Mouse (Mus musculus) limb, embryonic 12.5 days (tissue): ENCODE measurements at regions not wholly inside any gene's neighbourhood (a gene's known extent, or its start where the extent isn't known, plus 50 kb on each side); places are given as distances from the start of the nearest gene placed in this dataset.

Source experiments
- ATAC-seq: fragments of 200-750 bp; cut with Nextera tagmentation; 2 replicates; pipeline ENCODE4 v1.8.0; 2017; ENCODE audit warnings: low read depth, moderate TSS enrichment; ENCODE audit not compliant: insufficient number of reproducible peaks, insufficient read depth, low FRiP score, low TSS enrichment
- H3K27ac ChIP-seq: fragments of 300-500 bp; sonication (generic); 2 replicates; pipeline ENCODE4 v1.5.1; 2016; ENCODE audit warnings: mild to moderate bottlenecking, moderate library complexity
- H3K27me3 ChIP-seq: fragments of 300-500 bp; sonication (generic); 2 replicates; pipeline ENCODE4 v1.6.1; 2016; ENCODE audit warnings: mild to moderate bottlenecking, moderate library complexity
- H3K36me3 ChIP-seq: fragments of 300-500 bp; sonication (generic); 2 replicates; pipeline ENCODE4 v1.6.1; 2016; ENCODE audit warnings: mild to moderate bottlenecking, moderate library complexity
- H3K4me1 ChIP-seq: fragments of 300-500 bp; sonication (generic); replicated peaks from 2 replicates; pipeline ENCODE4 v1.6.1; 2016
- H3K4me2 ChIP-seq: fragments of 300-500 bp; sonication (generic); 2 replicates; pipeline ENCODE4 v1.6.1; 2016; ENCODE audit warnings: mild to moderate bottlenecking, moderate library complexity
- H3K4me3 ChIP-seq: fragments of 300-500 bp; sonication (generic); replicated peaks from 2 replicates; pipeline ENCODE4 v1.5.1; 2016; ENCODE audit warnings: mild to moderate bottlenecking
- H3K9ac ChIP-seq: fragments of 300-500 bp; sonication (generic); replicated peaks from 2 replicates; pipeline ENCODE4 v1.6.1; 2016; ENCODE audit warnings: mild to moderate bottlenecking, moderate library complexity
- H3K9me3 ChIP-seq: fragments of 300-500 bp; sonication (generic); 2 replicates; pipeline ENCODE4 v1.6.1; 2016; ENCODE audit warnings: mild to moderate bottlenecking, moderate library complexity
- WGBS: fragments of 180-500 bp; shearing (Covaris S2); methylation state at CpG from one replicate; pipeline ENCODE4 v1.1.7; 2016; 5-methylcytosine and 5-hydroxymethylcytosine counted together

GRCm38 (mm10) chr1:191459066-191459465 is 56.0 kb upstream of the Ppp2r5a start:
- no peak for ATAC-seq
- H3K9ac ChIP-seq = no peak overlapping the region
- no peak overlapping the region for H3K4me2 ChIP-seq
- H3K27ac ChIP-seq = no peak overlapping the region
- no peaks in the 10 kb centered on the region for H3K9me3 ChIP-seq
- no peak overlapping the region for H3K4me3 ChIP-seq
- WGBS = 78% methylated on average over 5 of the region's 5 CpGs
- H3K4me1 ChIP-seq = peaks cover 30% of the 10 kb centered on the region
- H3K36me3 ChIP-seq = no peaks in the 10 kb centered on the region
- no peaks in the 10 kb centered on the region for H3K27me3 ChIP-seq

GRCm38 (mm10) chr1:191458292-191458691 is 55.2 kb upstream of the Ppp2r5a start:
- Histone ChIP-seq H3K4me3 (no peak overlapping the region), H3K4me1 (peaks cover 35% of the 10 kb centered on the region), H3K9ac (no peak overlapping the region), H3K4me2 (no peak overlapping the region), H3K27me3 (no peaks in the 10 kb centered on the region), H3K27ac (no peak overlapping the region), H3K36me3 (no peaks in the 10 kb centered on the region), H3K9me3 (no peaks in the 10 kb centered on the region)
- 63% methylated on average over 2 of the region's 2 CpGs for WGBS
- ATAC-seq = no peak

- no peak overlapping the region for H3K4me3 ChIP-seq
- no peaks in the 10 kb centered on the region for H3K27me3 ChIP-seq
- H3K36me3 ChIP-seq = no peaks in the 10 kb centered on the region
- H3K4me2 ChIP-seq = no peak overlapping the region
- ATAC-seq = no peak
- no peak overlapping the region for H3K9ac ChIP-seq
- no peaks in the 10 kb centered on the region for H3K9me3 ChIP-seq
- H3K4me1 ChIP-seq = peaks cover 30% of the 10 kb centered on the region
- H3K27ac ChIP-seq = no peak overlapping the region
- WGBS = 54% methylated on average over 4 of the region's 4 CpGs
Observed at GRCm38 (mm10) chr1:191457103-191457502, 54.0 kb upstream of the Ppp2r5a start.

- H3K36me3 ChIP-seq = no peaks in the 10 kb centered on the region
- H3K27me3 ChIP-seq = no peaks in the 10 kb centered on the region
- H3K4me1 ChIP-seq = peaks cover 16% of the 10 kb centered on the region
- no peak overlapping the region; the same call in 1 of the 2 replicates for H3K27ac ChIP-seq
- WGBS = 25% methylated on average over 3 of the region's 3 CpGs
- no peak overlapping the region for H3K9ac ChIP-seq
- no peak for ATAC-seq
- H3K4me3 ChIP-seq = no peak overlapping the region
- H3K9me3 ChIP-seq = no peaks in the 10 kb centered on the region
- no peak overlapping the region for H3K4me2 ChIP-seq
Observed at GRCm38 (mm10) chr1:191454604-191455003, 51.5 kb upstream of the Ppp2r5a start.

- ATAC-seq = no peak
- Histone ChIP-seq H3K4me1 (peaks cover 16% of the 10 kb centered on the region), H3K9me3 (no peaks in the 10 kb centered on the region), H3K4me3 (no peak overlapping the region), H3K9ac (no peak overlapping the region), H3K4me2 (no peak overlapping the region), H3K27ac (no peak overlapping the region), H3K27me3 (no peaks in the 10 kb centered on the region), H3K36me3 (no peaks in the 10 kb centered on the region)
- 62% methylated on average over 3 of the region's 3 CpGs for WGBS
Observed at GRCm38 (mm10) chr1:191453589-191453988, 50.5 kb upstream of the Ppp2r5a start.
